Mouse (Mus musculus) layer of hippocampus, adult 18-20 months (tissue): ENCODE data around the gene Tmem114. TPM values are rescaled to one million over a fixed set of nuclear protein-coding genes. Genes with fewer than 3 reads are reported as not detected.
A peak's percentile ranks its signal among the peaks of the same experiment; 100 is the strongest.

Experiments
- DNase-seq, 2 experiments: peaks; one replicate each; pipeline ENCODE4 v3.0.0; 2022; ENCODE audit warnings: low spot score in 2 of 2
- total RNA-seq, 2 experiments: library from RNA; stranded (reverse); gene quantifications; 2 replicates each; pipeline ENCODE4 v1.2.3; 2021

The Tmem114 gene
- total RNA-seq, 2 experiments from 2014 or later, result 4.6 to 6.4 TPM

GRCm38 (mm10) chr16:8412213-8412612 is 12.7 kb downstream of the Tmem114 start:
- peak; percentile 14 to 69 for DNase-seq

DNA sequence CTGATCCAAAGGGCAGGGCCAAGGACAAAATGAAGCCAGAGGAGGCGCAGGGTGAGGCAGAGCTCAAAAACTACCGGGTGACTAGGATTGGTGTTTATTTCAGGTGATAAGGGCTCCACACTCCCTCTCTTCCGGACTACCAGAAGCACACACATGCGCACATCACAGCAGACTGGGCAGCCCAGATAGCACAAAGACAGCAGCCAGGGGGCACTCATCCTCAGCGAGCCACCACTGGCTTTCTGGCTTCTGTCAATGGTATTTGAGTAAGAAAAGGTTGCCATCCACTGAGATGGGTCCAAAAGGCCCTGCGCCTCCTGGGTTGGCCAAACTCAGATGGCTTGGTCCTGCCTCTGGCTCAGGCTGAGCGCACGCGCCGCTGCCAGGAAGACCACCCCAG is 15.7 kb downstream of the Tmem114 start:
- DNase-seq, result no peak

GRCm38 (mm10) chr16:8406708-8407107 is 18.2 kb downstream of the Tmem114 start:
- DNase-seq, result peak; percentile 32 to 76

GRCm38 (mm10) chr16:8402663-8403062 is 22.3 kb downstream of the Tmem114 start:
- no peak for DNase-seq

GRCm38 (mm10) chr16:8401171-8401955 is 23.6 kb downstream of the Tmem114 start:
- DNase-seq, result no peak

GRCm38 (mm10) chr16:8399868-8400267 is 25.1 kb downstream of the Tmem114 start:
- no peak for DNase-seq

DNA sequence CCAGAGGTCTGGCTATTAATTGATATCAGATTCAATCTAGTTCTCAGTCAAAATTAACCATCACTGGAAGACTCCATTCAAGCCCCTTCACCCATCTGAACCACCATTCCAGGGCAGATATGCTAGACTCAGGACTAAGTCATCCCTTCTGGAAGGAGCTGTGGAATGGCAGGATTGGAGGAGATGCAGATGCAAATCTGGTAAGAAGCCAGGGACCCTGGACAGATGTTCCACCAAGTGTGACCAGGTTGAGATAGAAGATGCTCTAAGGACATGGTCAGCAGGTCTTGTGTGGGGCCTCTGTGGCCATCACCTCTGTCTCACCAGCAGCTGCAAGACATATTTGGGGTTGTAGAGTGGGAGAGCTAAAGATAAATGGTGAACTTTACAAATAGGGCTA is 30.0 kb downstream of the Tmem114 start:
- DNase-seq, result no peak

DNA sequence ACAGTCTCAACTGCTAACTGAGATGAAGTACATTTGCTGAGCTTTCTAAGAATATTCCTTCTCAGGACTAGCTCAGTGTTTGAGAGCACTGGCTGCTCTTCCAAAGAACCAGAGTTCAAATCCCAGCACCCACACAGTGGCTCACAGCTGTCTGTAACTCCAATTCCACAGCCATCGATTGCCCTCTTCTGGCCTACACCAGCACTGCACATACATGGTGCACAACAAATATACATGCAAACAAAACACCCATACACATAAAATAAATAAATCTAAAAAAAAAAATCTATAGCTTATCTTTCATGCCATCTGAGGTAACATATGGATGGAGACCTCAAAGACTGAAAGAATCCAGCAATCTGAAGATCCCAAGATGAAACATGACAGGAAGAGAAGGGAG is 36.4 kb downstream of the Tmem114 start:
- DNase-seq, result no peak

DNA sequence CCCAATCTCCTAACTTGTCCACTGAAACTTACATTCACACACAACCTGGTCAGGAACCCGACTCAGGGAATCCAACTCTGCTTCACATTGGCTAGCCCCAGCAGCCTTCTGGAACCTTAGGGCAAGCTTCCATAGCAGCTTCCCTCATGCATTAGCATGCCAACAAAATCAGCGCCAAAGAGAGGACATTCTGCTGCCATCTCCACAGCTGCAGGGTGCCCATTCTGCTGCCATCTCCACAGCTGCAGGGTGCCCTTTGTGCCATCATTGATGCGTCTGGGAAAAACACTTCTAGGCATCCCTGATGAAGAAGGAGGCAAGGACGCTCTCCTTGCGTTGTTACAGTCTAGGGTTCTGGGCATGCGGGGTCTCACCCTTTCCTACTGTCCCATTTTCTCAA is 38.5 kb downstream of the Tmem114 start:
- DNase-seq, result no peak

DNA sequence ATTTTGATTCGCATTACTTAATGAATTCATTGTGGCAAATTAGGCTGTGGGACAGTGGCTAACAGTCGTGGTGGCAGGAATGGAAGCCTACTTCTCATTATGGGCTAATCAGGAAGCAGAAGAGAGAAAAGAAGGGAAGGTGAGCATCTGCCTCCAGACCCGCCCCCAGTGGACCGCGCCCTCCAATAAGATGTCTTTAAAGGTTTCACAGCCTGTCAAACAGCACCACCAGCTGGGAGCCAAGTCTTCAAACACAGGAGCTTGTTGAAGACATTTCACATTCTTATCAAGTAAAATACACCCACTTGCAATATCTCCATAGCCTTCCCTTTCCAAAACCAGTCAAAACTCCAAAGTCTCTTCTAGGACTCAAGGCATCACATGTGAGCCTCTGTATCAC is 39.3 kb downstream of the Tmem114 start:
- DNase-seq, result peak in 1 of 2 experiments; percentile 11

GRCm38 (mm10) chr16:8384772-8385171 is 40.2 kb downstream of the Tmem114 start:
- DNase-seq, result no peak

DNA sequence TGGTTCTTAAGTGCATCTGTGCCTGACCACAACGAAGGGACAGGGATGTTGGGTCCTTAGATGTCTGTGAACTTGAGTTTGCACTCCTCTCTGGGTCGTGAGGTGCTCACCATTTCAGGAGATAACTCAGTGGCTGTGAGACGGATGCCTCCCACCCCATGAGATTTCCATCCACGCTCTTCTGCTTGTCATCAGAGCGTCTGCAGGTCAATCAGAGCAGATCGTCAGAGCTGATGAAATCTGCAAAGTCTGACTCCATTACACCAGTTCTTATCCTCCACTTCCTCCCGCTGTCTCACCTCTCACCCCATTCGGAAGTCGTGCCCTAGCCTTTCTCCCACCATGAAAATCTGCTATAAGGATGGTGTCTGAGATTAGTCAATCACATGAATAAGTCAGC is 41.5 kb downstream of the Tmem114 start:
- no peak for DNase-seq

DNA sequence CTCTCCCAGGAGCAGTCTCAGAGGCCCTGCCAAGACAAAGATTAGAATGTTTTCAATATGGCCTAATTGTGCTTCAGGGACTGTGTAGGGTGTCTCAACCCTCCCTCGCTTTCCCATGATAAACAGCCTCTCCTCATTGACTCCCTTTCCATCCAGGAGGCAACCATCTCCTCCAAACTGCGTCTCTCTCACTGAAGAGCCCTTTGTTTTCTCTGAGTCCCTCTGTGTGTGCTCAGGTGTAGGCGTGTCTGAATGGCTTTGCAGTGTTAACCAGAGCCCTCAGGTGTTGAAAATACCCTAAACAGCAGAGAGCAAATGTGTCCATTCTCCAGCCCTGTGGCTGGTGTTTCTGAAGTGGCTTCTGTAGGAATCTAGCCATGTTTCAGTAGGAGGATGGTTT is 61.9 kb downstream of the Tmem114 start:
- no peak for DNase-seq

Other genes starting within 250 kb of the Tmem114 start
- gene Mettl22, start 45.7 kb upstream of the Tmem114 start, total RNA-seq, result 10 to 100 TPM; 26.4 TPM
- 100 to 1,000 TPM; 134 to 146 TPM for gene Abat, start 88.3 kb upstream of the Tmem114 start, total RNA-seq
- gene Pmm2, start 212.5 kb upstream of the Tmem114 start, total RNA-seq, result 10 to 100 TPM; 25.4 to 29.5 TPM
- 10 to 100 TPM; 11.5 to 13.1 TPM for gene Tmem186, start 212.6 kb upstream of the Tmem114 start, total RNA-seq
- 10 to 100 TPM; 27.3 to 28.4 TPM for gene Carhsp1, start 247.0 kb upstream of the Tmem114 start, total RNA-seq